Mouse (Mus musculus) lung, embryonic 16.5 days (tissue): Measurements from ENCODE around the gene Itgb5. TPM values are rescaled to one million over a fixed set of nuclear protein-coding genes. Genes with fewer than 3 reads are reported as not detected.

Source experiments
- ATAC-seq: fragments of 200-750 bp; cut with Nextera tagmentation; 2 replicates; pipeline ENCODE4 v1.8.0; 2017; ENCODE audit warnings: low read depth, mild to moderate bottlenecking, moderate library complexity
- H3K27ac ChIP-seq: fragments of 300-500 bp; sonication (generic); 2 replicates; pipeline ENCODE4 v1.5.1; 2014; ENCODE audit warnings: mild to moderate bottlenecking, control low read depth, low read length
- H3K27me3 ChIP-seq: fragments of 300-500 bp; sonication (generic); 2 replicates; pipeline ENCODE4 v1.6.1; 2014; ENCODE audit warnings: low read depth, low read length, mixed read lengths; ENCODE audit not compliant: control insufficient read depth, insufficient read depth
- H3K36me3 ChIP-seq: fragments of 300-500 bp; sonication (generic); 2 replicates; pipeline ENCODE4 v1.6.1; 2014; ENCODE audit warnings: low read length; ENCODE audit not compliant: control insufficient read depth, insufficient read depth
- H3K4me1 ChIP-seq: fragments of 300-500 bp; sonication (generic); replicated peaks from 2 replicates; pipeline ENCODE4 v1.6.1; 2014; ENCODE audit warnings: low read length, mixed read lengths; ENCODE audit not compliant: control insufficient read depth, insufficient read depth
- H3K4me2 ChIP-seq: fragments of 300-500 bp; sonication (generic); 2 replicates; pipeline ENCODE4 v1.6.1; 2014; ENCODE audit warnings: low read depth, low read length, control low read depth
- H3K4me3 ChIP-seq: fragments of 300-500 bp; sonication (generic); 2 replicates; pipeline ENCODE4 v1.5.1; 2014; ENCODE audit warnings: mild to moderate bottlenecking, low read length, control low read depth
- H3K9ac ChIP-seq: fragments of 300-500 bp; sonication (generic); 2 replicates; pipeline ENCODE4 v1.6.1; 2014; ENCODE audit warnings: low read length, control low read depth
- H3K9me3 ChIP-seq: fragments of 300-500 bp; sonication (generic); 2 replicates; pipeline ENCODE4 v1.6.1; 2016; ENCODE audit warnings: low read length; ENCODE audit not compliant: control insufficient read depth
- WGBS: fragments of 180-500 bp; shearing (Covaris S2); extraction: QIAGEN DNeasy Blood & Tissue Kit; methylation state at CpG from one replicate; pipeline ENCODE4 v1.1.7; 2014; 5-methylcytosine and 5-hydroxymethylcytosine counted together
- polyA plus RNA-seq: library from polyadenylated mRNA; unstranded; fragments of >200 nt; fragmentation: Nextera tagmentation; extraction: Ambion mirVana; gene quantifications from 2 replicates; pipeline ENCODE4 v1.2.1, GENCODE M21; 2015

Gene Itgb5
- polyA plus RNA-seq, 1 experiment from 2014 or later: 10.9 TPM

- H3K4me1 ChIP-seq: peaks cover 48% of the 10 kb centered on the region
- WGBS: 25% methylated on average over 16 of the region's 16 CpGs
Measured at GRCm38 (mm10) chr16:33883046-33883975, 53.8 kb downstream of the Itgb5 start.

GRCm38 (mm10) chr16:33884201-33884600, 54.7 kb downstream of the Itgb5 start:
- H3K4me2 ChIP-seq: no peak overlapping the region
- H3K4me1 ChIP-seq: peaks cover 45% of the 10 kb centered on the region
- 56% methylated on average over 5 of the region's 5 CpGs for WGBS
- no peaks in the 10 kb centered on the region for H3K9me3 ChIP-seq
- no peak overlapping the region for H3K9ac ChIP-seq
- H3K27ac ChIP-seq: peak overlapping the region; percentile 91
- H3K36me3 ChIP-seq: no peaks in the 10 kb centered on the region
- no peak overlapping the region for H3K4me3 ChIP-seq
- no peak for ATAC-seq
- no peaks in the 10 kb centered on the region for H3K27me3 ChIP-seq

More at GRCm38 (mm10) chr16:33883046-33883975, 53.8 kb downstream of the Itgb5 start:
- H3K27me3 ChIP-seq: no peaks in the 10 kb centered on the region
- no peaks in the 10 kb centered on the region for H3K9me3 ChIP-seq
- ATAC-seq: peak; percentile 75
- H3K36me3 ChIP-seq: no peaks in the 10 kb centered on the region
- no peak overlapping the region for H3K4me3 ChIP-seq
- H3K27ac ChIP-seq: peak overlapping the region; percentile 91
- no peak overlapping the region for H3K4me2 ChIP-seq
- H3K9ac ChIP-seq: 0 out of 2 replicates have a peak overlapping the region, but pooled peaks have one; percentile 8

- Histone ChIP-seq H3K27me3 (no peaks in the 10 kb centered on the region), H3K4me3 (no peak overlapping the region), H3K9me3 (no peaks in the 10 kb centered on the region), H3K27ac (no peak overlapping the region), H3K4me2 (no peak overlapping the region), H3K9ac (no peak overlapping the region), H3K4me1 (peaks cover 45% of the 10 kb centered on the region), H3K36me3 (no peaks in the 10 kb centered on the region)
- ATAC-seq: no peak
- 46% methylated on average over 11 of the region's 11 CpGs for WGBS
Measured at GRCm38 (mm10) chr16:33885021-33885471, 55.6 kb downstream of the Itgb5 start.

- no peaks in the 10 kb centered on the region for H3K36me3 ChIP-seq
- H3K9ac ChIP-seq: no peak overlapping the region
- no peaks in the 10 kb centered on the region for H3K9me3 ChIP-seq
- peaks cover 51% of the 10 kb centered on the region for H3K4me1 ChIP-seq
- H3K27ac ChIP-seq: no peak overlapping the region
- H3K4me2 ChIP-seq: no peak overlapping the region
- WGBS: 80% methylated on average over 14 of the region's 14 CpGs
- no peak overlapping the region for H3K4me3 ChIP-seq
- no peaks in the 10 kb centered on the region for H3K27me3 ChIP-seq
- ATAC-seq: no peak
Measured at GRCm38 (mm10) chr16:33885671-33886328, 56.3 kb downstream of the Itgb5 start.

GRCm38 (mm10) chr16:33886665-33887064, 57.2 kb downstream of the Itgb5 start:
- Histone ChIP-seq H3K27ac (no peak overlapping the region), H3K4me1 (peaks cover 59% of the 10 kb centered on the region)
- 21% methylated on average over 6 of the region's 6 CpGs for WGBS

GRCm38 (mm10) chr16:33887981-33888380, 58.5 kb downstream of the Itgb5 start:
- Histone ChIP-seq H3K4me2 (no peak overlapping the region), H3K36me3 (no peaks in the 10 kb centered on the region), H3K4me3 (no peak overlapping the region), H3K27me3 (no peaks in the 10 kb centered on the region), H3K4me1 (peaks cover 62% of the 10 kb centered on the region), H3K27ac (no peak overlapping the region), H3K9ac (no peak overlapping the region), H3K9me3 (no peaks in the 10 kb centered on the region)
- no peak for ATAC-seq
- 78% methylated on average over 2 of the region's 2 CpGs for WGBS

More at GRCm38 (mm10) chr16:33886665-33887064, 57.2 kb downstream of the Itgb5 start:
- Histone ChIP-seq H3K9ac (no peak overlapping the region), H3K4me2 (no peak overlapping the region), H3K27me3 (no peaks in the 10 kb centered on the region), H3K9me3 (no peaks in the 10 kb centered on the region), H3K4me3 (no peak overlapping the region), H3K36me3 (no peaks in the 10 kb centered on the region)
- ATAC-seq: no peak

GRCm38 (mm10) chr16:33889000-33889607, 59.6 kb downstream of the Itgb5 start:
- peaks cover 51% of the 10 kb centered on the region for H3K4me1 ChIP-seq
- H3K4me3 ChIP-seq: no peak overlapping the region
- no peak overlapping the region for H3K4me2 ChIP-seq
- H3K9ac ChIP-seq: no peak overlapping the region
- WGBS: 83% methylated on average over 13 of the region's 13 CpGs
- ATAC-seq: no peak
- H3K9me3 ChIP-seq: no peaks in the 10 kb centered on the region
- H3K36me3 ChIP-seq: no peaks in the 10 kb centered on the region
- no peak overlapping the region for H3K27ac ChIP-seq
- no peaks in the 10 kb centered on the region for H3K27me3 ChIP-seq

GRCm38 (mm10) chr16:33891099-33891498, 61.6 kb downstream of the Itgb5 start:
- WGBS: 50% methylated on average over 8 of the region's 8 CpGs
- H3K4me3 ChIP-seq: no peak overlapping the region
- peaks cover 40% of the 10 kb centered on the region for H3K4me1 ChIP-seq
- H3K9ac ChIP-seq: peak overlapping the region; percentile 23; the same call in 1 of the 2 replicates
- H3K27ac ChIP-seq: peak overlapping the region; percentile 87
- peak; percentile 3; the same call in 1 of the 2 replicates for ATAC-seq
- H3K36me3 ChIP-seq: no peaks in the 10 kb centered on the region
- H3K27me3 ChIP-seq: no peaks in the 10 kb centered on the region
- no peaks in the 10 kb centered on the region for H3K9me3 ChIP-seq
- no peak overlapping the region for H3K4me2 ChIP-seq
